Mouse (Mus musculus) testis, adult 2 months (tissue): Measurements from ENCODE around the gene Mitd1.

Source experiments
- CTCF ChIP-seq: fragments of 200-500 bp; IDR thresholded peaks from 2 replicates; pipeline ENCODE4 v1.5.1; 2012; ENCODE audit warnings: low read depth, mild to moderate bottlenecking, inconsistent platforms, low read length, moderate library complexity; ENCODE audit not compliant: control insufficient read depth, insufficient read depth, insufficient replicate concordance
- POLR2A ChIP-seq: fragments of 200-500 bp; IDR thresholded peaks from 2 replicates; pipeline ENCODE4 v1.6.1; 2012; ENCODE audit warnings: low read depth, mild to moderate bottlenecking, inconsistent platforms, low read length, moderate library complexity; ENCODE audit not compliant: control insufficient read depth

DNA sequence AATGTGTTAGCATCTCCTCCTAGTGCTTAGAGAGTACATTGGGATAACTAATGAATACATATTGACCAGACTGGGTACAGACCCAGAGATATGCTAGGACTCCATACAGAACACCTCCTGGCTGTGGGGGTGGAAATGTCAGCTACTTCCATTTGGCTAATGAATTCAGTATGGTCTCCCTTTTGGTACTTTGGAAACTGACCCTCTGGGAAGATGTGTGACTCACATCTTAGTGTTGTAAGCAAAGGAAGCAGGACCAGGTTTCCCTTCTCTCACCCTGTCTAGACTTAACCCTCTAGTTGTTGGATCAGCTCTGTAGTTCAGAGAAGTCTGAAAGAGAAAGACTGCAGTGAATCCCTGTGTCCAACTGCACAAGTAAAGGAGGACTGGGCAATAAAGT, 4.4 kb upstream of the Mitd1 start:
- TF ChIP-seq CTCF (no peak), POLR2A (no peak)
